Mouse (Mus musculus): ENCODE measurements around the gene Tenm3.

DNA sequence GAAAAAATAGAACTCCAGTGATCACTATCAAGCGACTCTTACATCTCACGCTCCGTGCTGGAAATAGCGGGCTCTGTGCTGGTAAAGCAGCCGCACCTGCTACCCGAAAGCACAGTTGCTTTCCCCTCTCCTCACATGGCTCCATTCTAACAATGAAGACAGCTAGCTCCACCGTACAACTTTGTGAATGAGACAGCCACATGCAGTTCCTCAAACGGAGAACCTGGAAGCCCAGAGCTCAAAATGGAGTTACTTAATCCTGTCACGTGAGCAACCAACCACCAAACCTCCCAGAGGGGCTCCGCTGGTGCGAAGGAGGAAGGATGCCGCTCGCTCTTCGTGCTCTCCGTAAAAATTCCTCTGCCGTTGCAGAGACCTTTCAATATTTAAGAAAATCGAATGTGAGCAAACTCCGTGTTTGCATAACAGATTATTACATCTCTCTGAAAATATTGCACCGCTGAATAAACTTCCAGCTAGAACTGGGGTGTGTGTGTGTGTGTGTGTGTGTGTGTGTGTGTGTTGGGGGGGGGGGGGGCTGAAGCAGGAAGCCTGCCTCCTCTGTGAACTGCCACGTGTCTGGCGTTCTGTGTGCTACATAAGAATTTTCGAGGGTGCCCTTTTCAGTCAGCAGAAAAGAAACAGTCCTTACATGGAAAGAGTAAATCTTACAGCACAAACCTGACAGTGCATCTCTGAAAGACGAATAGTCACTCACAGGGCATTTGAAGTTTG is 103.4 kb downstream of the Tenm3 start:
- TF ChIP-seq CTCF (IDR thresholded peaks at IDR 0.05; ENCODE audit: low read depth) (no peak), EP300 (IDR thresholded peaks at IDR 0.05; ENCODE audit: low read depth) (no peak)

Data from liver, postnatal 0 days (tissue).